Mouse (Mus musculus): ENCODE results near the gene Csmd2. TPM values are rescaled to one million over a fixed set of nuclear protein-coding genes. Genes with fewer than 3 reads are reported as not detected.
A peak's percentile ranks its signal among the peaks of the same experiment; 100 is the strongest.
"Not testable (repeated sequence)": the region's sequence is repeated elsewhere in the genome, so short reads cannot be mapped to it uniquely, and the experiment has no call there.

Csmd2 gene
- polyA plus RNA-seq, 1 experiment from 2014 or later, result 11.2 TPM

DNA sequence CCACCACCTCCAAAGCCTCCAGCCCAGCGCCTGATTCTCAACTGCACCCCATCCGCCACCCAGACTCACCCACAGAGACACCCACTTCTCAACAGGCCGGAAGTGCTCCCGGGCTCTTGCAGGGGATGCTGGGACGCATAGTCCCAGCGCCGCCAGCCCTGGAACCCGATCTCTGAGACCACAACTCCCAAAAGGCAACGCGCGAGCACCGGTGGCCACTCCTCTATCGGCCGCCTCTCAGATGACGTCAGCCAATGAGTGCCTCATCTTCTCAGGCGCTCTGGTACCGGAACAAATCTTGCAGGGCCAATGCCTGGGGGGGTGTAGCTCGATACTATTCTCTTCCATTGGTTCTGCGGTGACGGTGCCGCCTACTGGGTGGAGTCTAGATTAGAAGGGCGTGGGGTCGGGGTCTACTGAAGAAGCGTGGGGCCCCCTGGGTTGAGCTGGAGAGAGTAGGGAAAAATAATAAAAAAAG lies 622.3 kb downstream of the Csmd2 start, which contains the start of gene Zscan20:
TSS of gene Zscan20 (minus strand) at position 174 of the 478 bp plus-strand sequence.
- Histone ChIP-seq H3K27ac (ENCODE audit: low read depth, low read length) (peak within 1 kb of the TSS; percentile 55; the same call in 1 of the 2 replicates), H3K4me3 (ENCODE audit: low read length) (peak within 1 kb of the TSS; percentile 60), H3K4me1 (ENCODE audit: control insufficient read depth, insufficient read depth, low read depth, low read length) (peaks cover 13% of the 10 kb centered on the region), H3K36me3 (ENCODE audit: control insufficient read depth, insufficient read depth, low read length) (no peaks in the 10 kb centered on the region), H3K9me3 (ENCODE audit: control insufficient read depth, low read length) (no peaks in the 10 kb centered on the region), H3K9ac (ENCODE audit: low read depth, low read length) (peak within 1 kb of the TSS; percentile 79), H3K4me2 (ENCODE audit: low read length) (peak within 1 kb of the TSS; percentile 80), H3K27me3 (replicated peaks; ENCODE audit: control insufficient read depth, insufficient read depth, low read length) (no peaks in the 10 kb centered on the region)
- under 1% methylated on average over 24 of the region's 24 CpGs for WGBS
- ATAC-seq, result peak; percentile 97

DNA sequence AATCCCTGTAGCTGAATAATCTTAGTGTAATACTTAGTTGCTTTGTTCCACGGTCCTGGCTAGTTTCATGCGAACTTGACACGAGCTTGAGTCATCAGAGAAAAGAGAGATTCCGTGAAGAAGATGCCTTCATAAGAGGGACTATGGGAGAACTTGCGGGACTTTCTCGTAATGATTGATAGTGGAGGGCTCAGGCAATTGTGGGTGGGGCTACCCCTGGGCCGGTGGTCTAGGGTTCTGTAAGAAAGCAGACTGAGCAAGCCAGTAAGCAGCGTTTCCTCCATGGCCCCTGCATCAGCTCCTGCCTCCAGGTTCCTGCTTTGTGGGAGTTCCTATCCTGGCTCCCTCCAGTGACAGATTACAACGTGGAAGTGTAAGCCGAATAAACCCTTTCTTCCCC lies 623.0 kb downstream of the Csmd2 start:
- Histone ChIP-seq H3K27me3 (replicated peaks; ENCODE audit: control insufficient read depth, insufficient read depth, low read length) (no peaks in the 10 kb centered on the region), H3K4me2 (ENCODE audit: low read length) (peak overlapping the region; percentile 80), H3K9me3 (ENCODE audit: control insufficient read depth, low read length) (no peaks in the 10 kb centered on the region), H3K36me3 (ENCODE audit: control insufficient read depth, insufficient read depth, low read length) (no peaks in the 10 kb centered on the region), H3K27ac (ENCODE audit: low read depth, low read length) (no peak overlapping the region), H3K4me1 (ENCODE audit: control insufficient read depth, insufficient read depth, low read depth, low read length) (peaks cover 13% of the 10 kb centered on the region), H3K4me3 (ENCODE audit: low read length) (no peak overlapping the region; the same call in 1 of the 2 replicates), H3K9ac (ENCODE audit: low read depth, low read length) (no peak overlapping the region)
- WGBS, result 29% methylated on average over 10 of the region's 10 CpGs
- no peak for ATAC-seq

- not testable (repeated sequence) for H3K27me3 ChIP-seq (replicated peaks; ENCODE audit: control insufficient read depth, insufficient read depth, low read length); ATAC-seq; H3K4me3 ChIP-seq (ENCODE audit: low read length); H3K9me3 ChIP-seq (ENCODE audit: control insufficient read depth, low read length); H3K36me3 ChIP-seq (ENCODE audit: control insufficient read depth, insufficient read depth, low read length); H3K4me2 ChIP-seq (ENCODE audit: low read length); H3K27ac ChIP-seq (ENCODE audit: low read depth, low read length); H3K9ac ChIP-seq (ENCODE audit: low read depth, low read length)
- 79% methylated on average over 3 of the region's 3 CpGs for WGBS
- peaks cover 13% of the 10 kb centered on the region for H3K4me1 ChIP-seq (ENCODE audit: control insufficient read depth, insufficient read depth, low read depth, low read length)
Observed at GRCm38 (mm10) chr4:128611726-128612125, 624.1 kb downstream of the Csmd2 start.

- no peak overlapping the region for H3K4me2 ChIP-seq (ENCODE audit: low read length)
- H3K4me1 ChIP-seq (ENCODE audit: control insufficient read depth, insufficient read depth, low read depth, low read length), result peaks cover 10% of the 10 kb centered on the region
- ATAC-seq, result no peak
- H3K9ac ChIP-seq (ENCODE audit: low read depth, low read length), result no peak overlapping the region
- H3K27ac ChIP-seq (ENCODE audit: low read depth, low read length), result no peak overlapping the region
- H3K9me3 ChIP-seq (ENCODE audit: control insufficient read depth, low read length), result no peaks in the 10 kb centered on the region
- 16% methylated on average over 8 of the region's 8 CpGs for WGBS
- H3K36me3 ChIP-seq (ENCODE audit: control insufficient read depth, insufficient read depth, low read length), result no peaks in the 10 kb centered on the region
- no peak overlapping the region for H3K4me3 ChIP-seq (ENCODE audit: low read length)
- no peaks in the 10 kb centered on the region for H3K27me3 ChIP-seq (replicated peaks; ENCODE audit: control insufficient read depth, insufficient read depth, low read length)
Observed at GRCm38 (mm10) chr4:128613326-128613725, 625.7 kb downstream of the Csmd2 start.

DNA sequence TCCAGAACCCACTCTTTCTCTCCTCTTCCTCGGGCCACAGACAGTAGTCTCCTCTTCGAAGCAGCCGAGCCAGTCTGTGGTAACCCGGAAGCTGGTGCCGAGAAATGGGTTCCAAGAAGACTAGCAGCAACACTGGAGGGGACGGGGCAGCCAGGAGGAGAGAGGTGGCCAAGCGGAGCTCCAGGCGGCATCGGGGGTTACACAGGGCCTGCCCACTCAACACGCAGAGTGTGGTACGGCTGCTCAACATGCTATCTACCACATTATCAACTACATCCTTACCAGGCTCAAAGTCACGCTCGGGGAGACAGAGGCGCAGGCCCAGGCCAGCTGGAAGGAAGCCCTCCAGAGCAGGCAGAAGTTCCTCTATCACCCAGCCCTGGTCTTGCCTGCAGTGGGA lies 628.1 kb downstream of the Csmd2 start:
- Histone ChIP-seq H3K27me3 (replicated peaks; ENCODE audit: control insufficient read depth, insufficient read depth, low read length) (no peaks in the 10 kb centered on the region), H3K4me3 (ENCODE audit: low read length) (no peak overlapping the region), H3K4me2 (ENCODE audit: low read length) (no peak overlapping the region), H3K4me1 (ENCODE audit: control insufficient read depth, insufficient read depth, low read depth, low read length) (no peaks in the 10 kb centered on the region), H3K9me3 (ENCODE audit: control insufficient read depth, low read length) (no peaks in the 10 kb centered on the region), H3K9ac (ENCODE audit: low read depth, low read length) (no peak overlapping the region), H3K36me3 (ENCODE audit: control insufficient read depth, insufficient read depth, low read length) (no peaks in the 10 kb centered on the region), H3K27ac (ENCODE audit: low read depth, low read length) (no peak overlapping the region)
- 90% methylated on average over 14 of the region's 14 CpGs for WGBS
- no peak for ATAC-seq

Other genes with a start within 250 kb of the Csmd2 start
- 1.5 and 2.1 TPM in 2 replicates for gene CK137956, start 16.9 kb upstream of the Csmd2 start, polyA plus RNA-seq (2015; fragmentation: Nextera tagmentation; extraction: Ambion mirVana)